Mouse (Mus musculus): ENCODE data around the gene Aire.
A peak's percentile ranks its signal among the peaks of the same experiment; 100 is the strongest.
"Not testable (repeated sequence)": the region's sequence is repeated elsewhere in the genome, so short reads cannot be mapped to it uniquely, and the experiment has no call there.

Gene Aire

GRCm38 (mm10) chr10:78048061-78048730 lies 4.8 kb upstream of the Aire start:
- no peak for DNase-seq

GRCm38 (mm10) chr10:78046388-78046787 lies 3.0 kb upstream of the Aire start:
- no peak for DNase-seq

- no peak for DNase-seq
Observed at GRCm38 (mm10) chr10:78044531-78044930, 1.1 kb upstream of the Aire start.

GRCm38 (mm10) chr10:78042697-78043405 lies 559 bp downstream of the Aire start:
- DNase-seq, result no peak

- no peak for DNase-seq
Observed at GRCm38 (mm10) chr10:78042096-78042495, 1.3 kb downstream of the Aire start.

DNA sequence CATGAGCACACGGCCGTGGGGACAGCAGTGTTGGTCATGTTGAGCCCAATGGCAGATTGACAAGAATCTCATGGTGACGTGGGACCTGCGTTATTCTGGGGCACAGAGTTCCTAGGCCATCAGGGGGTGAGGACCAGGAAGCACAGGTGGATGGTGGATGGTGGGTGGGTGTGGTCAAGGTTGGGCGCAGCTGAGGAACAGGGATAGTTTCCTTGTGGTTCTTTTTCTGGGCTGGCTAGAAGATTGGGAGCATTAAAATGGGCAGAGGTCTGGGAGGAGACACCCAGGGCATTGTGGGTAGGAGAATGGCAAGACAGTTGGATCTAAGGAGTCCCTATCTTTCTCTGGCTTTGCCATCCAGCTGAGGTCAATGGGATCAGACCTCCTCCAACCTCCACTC lies 1.8 kb downstream of the Aire start, which contains the start of gene Dnmt3l:
Dnmt3l (plus strand) TSS at position 301 of the 400 bp plus-strand sequence.
- no peak for DNase-seq

GRCm38 (mm10) chr10:78037139-78037538 lies 6.3 kb downstream of the Aire start:
- DNase-seq, result no peak

DNA sequence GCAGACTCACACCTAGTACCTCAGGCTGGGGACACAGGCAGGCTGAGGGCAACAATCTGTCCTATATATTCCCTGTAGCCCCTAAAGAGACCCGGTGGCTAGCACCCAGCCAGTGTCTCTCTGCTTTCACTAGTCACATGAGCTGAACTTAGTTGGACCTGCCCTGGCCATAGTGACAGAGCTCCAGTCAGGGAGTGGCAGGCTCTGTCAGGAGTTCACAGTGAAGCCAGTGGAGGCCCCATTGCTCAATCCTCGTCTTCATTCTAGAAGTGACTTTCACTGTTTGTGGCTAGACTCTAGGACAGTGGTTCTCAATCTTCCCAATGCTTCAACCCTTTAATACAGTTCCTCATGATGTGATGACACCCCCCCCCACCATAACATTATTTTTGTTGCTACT lies 11.4 kb downstream of the Aire start:
- no peak for DNase-seq

- DNase-seq, result no peak
Observed at GRCm38 (mm10) chr10:78029080-78029479, 14.3 kb downstream of the Aire start.

DNA sequence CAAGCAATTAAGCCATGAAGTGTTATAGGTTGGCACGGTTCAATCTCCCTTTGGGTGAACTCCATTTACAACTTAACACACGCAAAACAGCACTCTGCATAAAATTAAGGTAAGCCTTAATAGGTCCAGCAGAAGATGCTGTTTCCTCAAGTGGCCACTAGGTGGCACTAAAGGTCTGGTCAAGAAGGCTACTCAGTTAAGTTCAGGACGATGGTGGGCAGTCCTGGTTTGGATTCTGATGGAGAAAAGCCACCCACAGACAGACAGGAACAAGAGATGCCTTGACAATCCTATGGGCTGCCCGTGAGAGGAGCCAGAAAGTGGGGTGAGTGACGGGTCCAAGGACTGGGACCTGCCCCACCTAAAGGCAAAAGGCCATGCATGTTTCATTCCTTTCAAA lies 15.3 kb downstream of the Aire start:
- peak; percentile 74 for DNase-seq

DNA sequence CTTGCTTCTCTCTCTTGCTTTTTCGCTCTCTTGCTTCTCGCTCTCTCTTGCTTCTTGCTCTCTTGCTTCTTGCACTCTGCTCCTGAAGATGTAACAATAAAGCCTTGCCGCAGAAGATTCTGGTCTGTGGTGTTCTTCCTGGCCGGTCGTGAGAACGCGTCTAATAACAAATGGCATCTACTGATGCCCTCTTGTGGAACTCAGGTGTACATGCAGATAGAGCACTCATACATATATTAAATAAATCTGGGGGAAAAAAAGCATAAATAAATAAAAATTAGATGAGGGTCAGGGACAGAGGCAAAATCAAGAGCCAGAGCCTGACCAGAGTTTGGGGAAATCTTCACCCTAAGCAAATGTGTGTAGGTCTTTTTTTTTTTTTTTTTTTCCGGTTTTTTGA lies 18.0 kb downstream of the Aire start:
- not testable (repeated sequence) for DNase-seq

- not testable (repeated sequence) for DNase-seq
Observed at GRCm38 (mm10) chr10:78019984-78020383, 23.4 kb downstream of the Aire start.

- no peak for DNase-seq
Observed at GRCm38 (mm10) chr10:78019291-78019690, 24.1 kb downstream of the Aire start.

GRCm38 (mm10) chr10:78018797-78019203 lies 24.6 kb downstream of the Aire start:
- peak; percentile 82 for DNase-seq

DNA sequence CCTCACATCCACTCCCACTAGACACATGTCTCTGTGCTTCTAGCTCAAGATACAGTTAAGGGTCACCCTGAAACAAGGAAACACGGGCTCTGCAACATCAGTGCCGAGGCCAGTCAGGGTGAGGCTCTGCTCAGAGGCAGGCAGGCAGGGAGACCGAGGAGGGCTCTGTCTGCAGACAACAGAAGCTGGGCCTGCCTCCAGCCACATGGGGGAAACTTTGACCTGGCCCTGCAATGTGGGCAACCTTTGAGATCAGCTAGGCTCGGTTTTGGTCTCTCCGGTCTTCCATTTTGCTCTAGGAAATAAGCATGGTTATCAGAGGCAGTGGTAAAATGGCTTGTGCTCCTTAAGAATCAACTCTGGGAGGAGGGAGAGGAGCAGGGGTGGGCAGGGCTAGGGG lies 27.0 kb downstream of the Aire start:
- DNase-seq, result no peak

DNA sequence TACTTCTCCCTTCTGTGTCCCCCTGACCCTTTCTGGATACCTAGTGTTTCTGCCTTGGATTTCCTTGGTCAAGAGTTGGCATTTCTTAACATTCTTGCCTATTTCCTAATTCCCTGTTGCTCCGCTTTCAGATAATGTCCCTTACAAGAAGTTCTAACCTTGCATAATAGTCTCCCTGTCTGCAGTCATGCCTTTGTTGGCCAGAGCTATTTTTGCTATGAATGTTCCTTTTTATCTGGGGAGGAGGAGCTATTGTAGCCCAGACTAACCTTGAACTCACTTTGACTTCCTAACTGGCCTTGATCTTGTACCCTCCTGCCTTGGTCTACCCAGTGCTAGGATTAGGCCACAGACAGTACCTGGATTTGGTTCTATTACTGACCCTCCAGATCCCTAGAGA lies 27.9 kb downstream of the Aire start:
- no peak for DNase-seq

GRCm38 (mm10) chr10:78012661-78013495 lies 30.5 kb downstream of the Aire start:
- DNase-seq, result no peak

DNA sequence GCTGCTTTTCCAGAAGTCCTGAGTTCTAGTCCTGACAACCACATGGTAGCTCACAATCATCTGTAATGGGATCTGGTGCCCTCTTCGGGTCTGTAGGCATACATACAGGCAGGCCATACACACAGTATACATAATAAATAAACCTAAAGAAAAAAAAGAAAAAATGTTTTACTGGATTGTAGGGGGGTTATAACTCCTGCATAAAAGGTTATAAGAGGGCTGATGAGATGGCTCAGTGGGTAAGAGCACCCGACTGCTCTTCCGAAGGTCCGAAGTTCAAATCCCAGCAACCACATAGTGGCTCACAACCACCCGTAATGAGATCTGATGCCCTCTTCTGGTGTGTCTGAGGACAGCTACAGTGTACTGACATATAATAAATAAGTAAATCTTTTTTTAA lies 32.3 kb downstream of the Aire start:
- not testable (repeated sequence) for DNase-seq

DNA sequence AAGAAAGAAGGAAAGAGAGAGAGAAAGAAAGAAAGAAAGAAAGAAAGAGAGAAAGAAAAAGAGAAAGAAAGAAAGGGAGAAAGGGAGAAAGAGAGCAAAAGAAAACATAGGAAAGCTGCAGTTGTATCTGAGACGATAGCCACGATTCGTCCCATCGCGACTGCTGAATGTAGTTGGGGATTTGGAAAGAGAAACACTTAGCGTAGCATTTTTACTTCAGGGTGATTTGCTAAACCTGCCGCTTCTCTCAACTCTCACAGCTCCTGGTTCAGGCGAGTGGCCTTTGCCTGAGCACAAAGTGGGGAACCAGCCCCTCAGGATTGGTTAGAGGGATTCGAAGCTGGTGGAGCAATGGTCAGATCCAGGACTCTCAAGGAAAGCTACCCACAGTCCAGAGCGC lies 33.1 kb downstream of the Aire start:
- DNase-seq, result peak; percentile 22

GRCm38 (mm10) chr10:78009945-78010293 lies 33.5 kb downstream of the Aire start, which contains the start of gene Pfkl:
Gene Pfkl, minus strand, starts transcription at chr10:78010083.
- no peak for DNase-seq

GRCm38 (mm10) chr10:78009184-78009944 lies 34.0 kb downstream of the Aire start:
- peak; percentile 98 for DNase-seq

DNA sequence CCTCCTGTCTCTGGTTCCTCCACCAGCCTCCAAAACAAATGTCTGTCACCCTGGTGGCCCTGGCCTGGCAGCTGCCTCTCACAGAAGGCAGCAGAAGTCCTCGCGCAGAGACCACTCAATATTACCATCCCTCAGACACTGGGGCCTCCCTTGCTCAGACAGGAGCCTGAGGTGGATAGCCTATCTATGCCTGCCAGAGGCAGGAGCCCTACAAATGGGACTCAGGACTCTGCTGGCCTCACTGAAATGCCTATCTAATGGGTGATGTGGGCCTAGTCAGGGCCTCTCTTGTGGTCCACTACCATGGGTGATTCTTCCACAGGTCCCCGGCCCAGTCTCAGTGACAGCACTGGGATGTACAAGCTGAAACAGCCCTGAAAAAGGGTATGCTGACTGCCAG lies 35.2 kb downstream of the Aire start:
- DNase-seq, result no peak

GRCm38 (mm10) chr10:78007203-78007602 lies 36.2 kb downstream of the Aire start:
- DNase-seq, result no peak

Data from thymus, postnatal 14 days (tissue).